Mouse (Mus musculus): Measurements from ENCODE around the gene Socs3. TPM values are rescaled to one million over a fixed set of nuclear protein-coding genes. Genes with fewer than 3 reads are reported as not detected.

Socs3 gene
- total RNA-seq, 2 experiments from 2014 or later = 3.1 to 6.6 TPM

- DNase-seq (ENCODE audit: low spot score) = no peak
These were observed 3.1 kb upstream of the Socs3 start for GRCm38 (mm10) chr11:117972656-117973558.

- DNase-seq (ENCODE audit: low spot score) = no peak
These were observed 1.9 kb upstream of the Socs3 start for GRCm38 (mm10) chr11:117971646-117972242.

GRCm38 (mm10) chr11:117971100-117971499 lies 1.3 kb upstream of the Socs3 start:
- no peak for DNase-seq (ENCODE audit: low spot score)

GRCm38 (mm10) chr11:117969100-117969944 lies 525 bp downstream of the Socs3 start:
- DNase-seq (ENCODE audit: low spot score) = peak; percentile 94

DNA sequence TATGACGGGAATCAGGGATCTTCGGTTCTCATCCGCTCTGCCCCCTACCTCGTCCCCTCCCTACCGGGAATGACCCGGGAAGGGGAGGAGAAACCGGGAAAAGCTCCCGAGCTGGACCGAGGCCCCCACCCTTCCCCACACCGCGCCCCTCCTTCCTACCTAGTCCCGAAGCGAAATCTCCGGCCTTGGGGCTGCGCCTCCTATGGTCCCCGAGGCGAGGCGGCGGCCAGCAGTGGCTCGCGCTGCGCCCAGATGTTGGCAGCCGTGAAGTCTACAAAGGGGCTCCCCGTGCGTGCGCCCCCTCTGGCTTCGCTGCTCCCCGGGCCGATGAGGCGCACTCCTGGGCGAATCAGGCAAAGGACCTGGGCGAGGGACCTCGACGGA lies 1.1 kb downstream of the Socs3 start:
- peak; percentile 54 for DNase-seq (ENCODE audit: low spot score)

GRCm38 (mm10) chr11:117968016-117968671 lies 1.7 kb downstream of the Socs3 start:
- no peak for DNase-seq (ENCODE audit: low spot score)

GRCm38 (mm10) chr11:117967249-117968015 lies 2.4 kb downstream of the Socs3 start:
- DNase-seq (ENCODE audit: low spot score) = no peak

GRCm38 (mm10) chr11:117966506-117967100 lies 3.2 kb downstream of the Socs3 start:
- no peak for DNase-seq (ENCODE audit: low spot score)

- DNase-seq (ENCODE audit: low spot score) = no peak
These were observed 4.3 kb downstream of the Socs3 start for GRCm38 (mm10) chr11:117965561-117965981.

DNA sequence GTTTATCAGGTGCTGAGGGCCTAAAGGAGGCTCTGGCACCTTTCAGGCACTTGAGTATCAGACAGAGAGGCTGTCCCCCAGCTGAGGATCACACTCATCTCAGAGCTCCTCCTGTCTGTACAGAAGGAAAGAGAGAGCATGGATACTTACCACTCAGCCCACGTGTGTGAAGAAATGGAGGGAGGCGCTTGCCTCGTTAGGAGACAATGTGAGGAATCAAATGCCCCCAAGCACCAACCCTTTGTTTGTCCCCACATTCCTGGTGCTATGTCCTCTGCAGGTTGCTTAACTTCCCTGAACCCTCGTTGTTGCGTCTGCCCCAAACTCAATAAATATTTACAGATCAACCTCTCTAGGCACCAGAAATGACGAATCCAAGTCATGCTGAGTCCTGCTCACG lies 4.8 kb downstream of the Socs3 start:
- DNase-seq (ENCODE audit: low spot score) = no peak

- no peak for DNase-seq (ENCODE audit: low spot score)
These were observed 5.6 kb downstream of the Socs3 start for GRCm38 (mm10) chr11:117964294-117964693.

GRCm38 (mm10) chr11:117963872-117964271 lies 6.0 kb downstream of the Socs3 start:
- DNase-seq (ENCODE audit: low spot score) = no peak

- peak; percentile 99 for DNase-seq (ENCODE audit: low spot score)
These were observed 6.6 kb downstream of the Socs3 start for GRCm38 (mm10) chr11:117963091-117963793.

- DNase-seq (ENCODE audit: low spot score) = peak; percentile 89
These were observed 7.4 kb downstream of the Socs3 start for GRCm38 (mm10) chr11:117962228-117963067.

- DNase-seq (ENCODE audit: low spot score) = no peak
These were observed 9.2 kb downstream of the Socs3 start for GRCm38 (mm10) chr11:117960601-117961000.

GRCm38 (mm10) chr11:117959741-117960381 lies 10.0 kb downstream of the Socs3 start:
- DNase-seq (ENCODE audit: low spot score) = peak; percentile 51

- no peak for DNase-seq (ENCODE audit: low spot score)
These were observed 10.7 kb downstream of the Socs3 start for GRCm38 (mm10) chr11:117959166-117959565.

DNA sequence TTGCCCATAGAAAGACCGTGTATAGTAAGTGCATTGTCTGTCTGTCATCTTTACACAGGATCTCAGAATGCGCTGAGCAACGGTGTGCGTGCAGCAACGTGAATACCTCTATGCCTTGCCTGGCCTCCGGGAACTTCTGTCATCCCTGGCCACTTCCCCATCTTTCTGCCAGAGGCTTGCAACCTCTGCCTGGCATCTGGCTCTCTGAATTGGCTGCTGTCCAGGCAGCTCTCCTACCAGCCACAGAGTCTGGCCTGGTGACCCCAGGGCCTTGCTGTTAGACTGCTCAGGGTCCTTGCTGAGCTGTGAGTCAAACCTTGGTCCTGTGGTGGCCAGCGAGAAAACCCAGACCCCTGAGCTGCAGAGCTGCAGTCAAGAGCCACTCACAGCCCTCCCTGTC lies 11.7 kb downstream of the Socs3 start:
- no peak for DNase-seq (ENCODE audit: low spot score)

Data from gastrocnemius, adult 18-20 months (tissue).